Mouse (Mus musculus): ENCODE data around the gene Ano6. TPM values are rescaled to one million over a fixed set of nuclear protein-coding genes. Genes with fewer than 3 reads are reported as not detected.

The Ano6 gene
- polyA plus RNA-seq, 1 experiment from 2014 or later, result 34.9 TPM

GRCm38 (mm10) chr15:95945951-95946708, 155.5 kb downstream of the Ano6 start:
- no peaks in the 10 kb centered on the region for H3K9me3 ChIP-seq
- no peaks in the 10 kb centered on the region for H3K4me1 ChIP-seq
- no peak overlapping the region for H3K27ac ChIP-seq
- peaks cover 27% of the 10 kb centered on the region for H3K36me3 ChIP-seq
- H3K4me3 ChIP-seq, result no peak overlapping the region
- ATAC-seq (ENCODE audit: low FRiP score, low read depth), result no peak
- 52% methylated on average over 11 of the region's 11 CpGs for WGBS
- no peak overlapping the region for H3K9ac ChIP-seq
- H3K27me3 ChIP-seq (replicated peaks), result no peaks in the 10 kb centered on the region
- H3K4me2 ChIP-seq (replicated peaks), result no peak overlapping the region

- H3K4me3 ChIP-seq, result no peak overlapping the region
- H3K36me3 ChIP-seq, result peaks cover 25% of the 10 kb centered on the region
- H3K27ac ChIP-seq, result no peak overlapping the region
- WGBS, result 94% methylated on average over 18 of the region's 18 CpGs
- no peak overlapping the region for H3K9ac ChIP-seq
- H3K27me3 ChIP-seq (replicated peaks), result no peaks in the 10 kb centered on the region
- no peak for ATAC-seq (ENCODE audit: low FRiP score, low read depth)
- H3K4me2 ChIP-seq (replicated peaks), result no peak overlapping the region
- H3K9me3 ChIP-seq, result no peaks in the 10 kb centered on the region
- no peaks in the 10 kb centered on the region for H3K4me1 ChIP-seq
Observed at GRCm38 (mm10) chr15:95948411-95948810, 157.8 kb downstream of the Ano6 start.

GRCm38 (mm10) chr15:95949336-95949735, 158.7 kb downstream of the Ano6 start:
- Histone ChIP-seq H3K27ac (no peak overlapping the region), H3K4me1 (no peaks in the 10 kb centered on the region), H3K27me3 (replicated peaks) (no peaks in the 10 kb centered on the region), H3K36me3 (peaks cover 25% of the 10 kb centered on the region), H3K9me3 (no peaks in the 10 kb centered on the region), H3K4me2 (replicated peaks) (no peak overlapping the region), H3K4me3 (no peak overlapping the region), H3K9ac (no peak overlapping the region)
- 93% methylated on average over 13 of the region's 13 CpGs for WGBS
- no peak for ATAC-seq (ENCODE audit: low FRiP score, low read depth)

GRCm38 (mm10) chr15:95951497-95951896, 160.9 kb downstream of the Ano6 start:
- H3K36me3 ChIP-seq, result peaks cover 37% of the 10 kb centered on the region
- no peak overlapping the region for H3K4me2 ChIP-seq (replicated peaks)
- H3K27me3 ChIP-seq (replicated peaks), result no peaks in the 10 kb centered on the region
- no peak for ATAC-seq (ENCODE audit: low FRiP score, low read depth)
- H3K4me3 ChIP-seq, result no peak overlapping the region
- H3K9me3 ChIP-seq, result no peaks in the 10 kb centered on the region
- H3K27ac ChIP-seq, result no peak overlapping the region
- WGBS, result 72% methylated on average over 5 of the region's 5 CpGs
- no peak overlapping the region for H3K9ac ChIP-seq
- no peaks in the 10 kb centered on the region for H3K4me1 ChIP-seq

- H3K27ac ChIP-seq, result no peak overlapping the region
- H3K4me3 ChIP-seq, result no peak overlapping the region
- no peak overlapping the region for H3K4me2 ChIP-seq (replicated peaks)
- WGBS, result 96% methylated on average over 3 of the region's 3 CpGs
- no peaks in the 10 kb centered on the region for H3K27me3 ChIP-seq (replicated peaks)
- H3K36me3 ChIP-seq, result peaks cover 22% of the 10 kb centered on the region
- no peak overlapping the region for H3K9ac ChIP-seq
- no peaks in the 10 kb centered on the region for H3K4me1 ChIP-seq
- no peak for ATAC-seq (ENCODE audit: low FRiP score, low read depth)
- no peaks in the 10 kb centered on the region for H3K9me3 ChIP-seq
Observed at GRCm38 (mm10) chr15:95956692-95957091, 166.0 kb downstream of the Ano6 start.

GRCm38 (mm10) chr15:95962411-95963123, 171.9 kb downstream of the Ano6 start:
- H3K4me1 ChIP-seq, result peaks cover 9% of the 10 kb centered on the region
- H3K27ac ChIP-seq, result no peak overlapping the region
- no peaks in the 10 kb centered on the region for H3K9me3 ChIP-seq
- ATAC-seq (ENCODE audit: low FRiP score, low read depth), result no peak
- H3K4me3 ChIP-seq, result no peak overlapping the region
- H3K4me2 ChIP-seq (replicated peaks), result no peak overlapping the region
- no peaks in the 10 kb centered on the region for H3K27me3 ChIP-seq (replicated peaks)
- no peak overlapping the region for H3K9ac ChIP-seq
- WGBS, result 89% methylated on average over 3 of the region's 3 CpGs
- peaks cover 7% of the 10 kb centered on the region for H3K36me3 ChIP-seq

GRCm38 (mm10) chr15:95963124-95963482, 172.5 kb downstream of the Ano6 start:
- H3K4me1 ChIP-seq, result peaks cover 9% of the 10 kb centered on the region
- H3K27me3 ChIP-seq (replicated peaks), result no peaks in the 10 kb centered on the region
- WGBS, result 61% methylated on average over 10 of the region's 10 CpGs
- H3K4me2 ChIP-seq (replicated peaks), result no peak overlapping the region
- no peak overlapping the region for H3K27ac ChIP-seq
- H3K36me3 ChIP-seq, result peaks cover 4% of the 10 kb centered on the region
- ATAC-seq (ENCODE audit: low FRiP score, low read depth), result no peak
- H3K4me3 ChIP-seq, result no peak overlapping the region
- no peak overlapping the region for H3K9ac ChIP-seq
- H3K9me3 ChIP-seq, result no peaks in the 10 kb centered on the region

GRCm38 (mm10) chr15:95963533-95964250, 173.0 kb downstream of the Ano6 start:
- ATAC-seq (ENCODE audit: low FRiP score, low read depth), result 0 out of 2 replicates have a peak, but pooled peaks have one; percentile 29
- Histone ChIP-seq H3K36me3 (peaks cover 4% of the 10 kb centered on the region), H3K4me1 (peaks cover 9% of the 10 kb centered on the region), H3K27ac (no peak overlapping the region), H3K4me3 (no peak overlapping the region), H3K9ac (no peak overlapping the region), H3K27me3 (replicated peaks) (no peaks in the 10 kb centered on the region), H3K4me2 (replicated peaks) (no peak overlapping the region), H3K9me3 (no peaks in the 10 kb centered on the region)
- WGBS, result 80% methylated on average over 12 of the region's 12 CpGs

- WGBS, result 67% methylated on average over 4 of the region's 4 CpGs
- Histone ChIP-seq H3K4me1 (peaks cover 9% of the 10 kb centered on the region), H3K9me3 (no peaks in the 10 kb centered on the region), H3K9ac (no peak overlapping the region), H3K4me2 (replicated peaks) (no peak overlapping the region), H3K27me3 (replicated peaks) (no peaks in the 10 kb centered on the region), H3K36me3 (peaks cover 4% of the 10 kb centered on the region), H3K4me3 (no peak overlapping the region), H3K27ac (no peak overlapping the region)
- 0 out of 2 replicates have a peak, but pooled peaks have one; percentile 4 for ATAC-seq (ENCODE audit: low FRiP score, low read depth)
Observed at GRCm38 (mm10) chr15:95964251-95964561, 173.6 kb downstream of the Ano6 start.

- Histone ChIP-seq H3K4me2 (replicated peaks) (no peak overlapping the region), H3K4me1 (peaks cover 9% of the 10 kb centered on the region), H3K9me3 (no peaks in the 10 kb centered on the region), H3K9ac (no peak overlapping the region), H3K27me3 (replicated peaks) (no peaks in the 10 kb centered on the region), H3K27ac (no peak overlapping the region), H3K4me3 (no peak overlapping the region), H3K36me3 (peaks cover 10% of the 10 kb centered on the region; the same call in 1 of the 2 replicates)
- no peak for ATAC-seq (ENCODE audit: low FRiP score, low read depth)
- WGBS, result 98% methylated on average over 2 of the region's 2 CpGs
Observed at GRCm38 (mm10) chr15:95966979-95967378, 176.3 kb downstream of the Ano6 start.

GRCm38 (mm10) chr15:95967516-95968196, 177.0 kb downstream of the Ano6 start:
- Histone ChIP-seq H3K27me3 (replicated peaks) (no peaks in the 10 kb centered on the region), H3K9me3 (no peaks in the 10 kb centered on the region), H3K4me2 (replicated peaks) (no peak overlapping the region), H3K27ac (no peak overlapping the region), H3K36me3 (peaks cover 16% of the 10 kb centered on the region; the same call in 1 of the 2 replicates), H3K9ac (no peak overlapping the region), H3K4me1 (peaks cover 8% of the 10 kb centered on the region), H3K4me3 (no peak overlapping the region)
- WGBS, result 74% methylated on average over 16 of the region's 16 CpGs
- peak; percentile 33; the same call in 1 of the 2 replicates for ATAC-seq (ENCODE audit: low FRiP score, low read depth)

GRCm38 (mm10) chr15:95969596-95969995, 179.0 kb downstream of the Ano6 start:
- Histone ChIP-seq H3K27me3 (replicated peaks) (no peaks in the 10 kb centered on the region), H3K9ac (no peak overlapping the region), H3K36me3 (peaks cover 32% of the 10 kb centered on the region)

More at GRCm38 (mm10) chr15:95969596-95969995, 179.0 kb downstream of the Ano6 start:
- WGBS, result 75% methylated on average over 6 of the region's 6 CpGs
- ATAC-seq (ENCODE audit: low FRiP score, low read depth), result no peak
- Histone ChIP-seq H3K4me1 (no peaks in the 10 kb centered on the region), H3K27ac (no peak overlapping the region), H3K9me3 (no peaks in the 10 kb centered on the region), H3K4me3 (no peak overlapping the region), H3K4me2 (replicated peaks) (no peak overlapping the region)
